Mouse (Mus musculus): ENCODE data around the gene Adam10.

Adam10 gene

DNA sequence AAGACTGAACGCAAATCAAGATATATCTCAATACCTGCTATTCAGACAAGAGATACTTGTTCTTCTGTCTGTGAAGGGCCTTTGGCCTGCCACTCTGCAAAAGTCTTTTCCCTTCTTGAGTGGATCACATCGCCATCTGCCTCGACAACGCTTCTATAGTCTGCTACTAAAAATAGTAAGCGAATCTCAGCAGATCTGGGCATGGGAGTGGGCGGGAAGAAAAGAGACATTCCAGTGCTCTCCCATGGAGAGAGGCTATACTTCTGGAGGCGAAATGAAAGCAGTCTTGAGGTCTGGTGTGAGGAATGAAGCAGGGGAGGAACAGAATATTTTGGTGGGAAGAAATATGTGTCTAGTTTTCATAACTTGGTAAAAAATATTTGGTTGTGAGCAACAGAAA is 109.9 kb downstream of the Adam10 start:
- DNase-seq (ENCODE audit: low spot score in 2 of 2) = no peak

DNA sequence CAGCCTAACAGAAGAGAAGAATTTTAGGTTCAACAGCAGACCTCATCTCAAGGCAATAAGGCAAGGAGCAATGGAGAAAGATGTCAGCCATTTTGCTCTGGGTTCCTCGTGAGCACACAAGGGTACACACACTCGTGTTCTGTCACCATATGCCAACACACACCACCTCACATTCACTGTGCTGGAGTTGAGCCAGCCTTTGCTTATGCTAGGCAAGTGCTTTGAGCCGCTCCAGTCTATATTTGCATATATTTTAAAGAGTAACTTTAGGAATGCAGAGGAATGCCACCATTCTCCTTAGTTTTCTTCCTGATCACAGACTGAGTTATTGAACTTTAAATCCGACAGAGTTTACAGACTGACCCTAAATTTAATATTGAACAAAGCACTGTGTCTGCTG is 111.8 kb downstream of the Adam10 start:
- DNase-seq (ENCODE audit: low spot score in 2 of 2) = no peak

DNA sequence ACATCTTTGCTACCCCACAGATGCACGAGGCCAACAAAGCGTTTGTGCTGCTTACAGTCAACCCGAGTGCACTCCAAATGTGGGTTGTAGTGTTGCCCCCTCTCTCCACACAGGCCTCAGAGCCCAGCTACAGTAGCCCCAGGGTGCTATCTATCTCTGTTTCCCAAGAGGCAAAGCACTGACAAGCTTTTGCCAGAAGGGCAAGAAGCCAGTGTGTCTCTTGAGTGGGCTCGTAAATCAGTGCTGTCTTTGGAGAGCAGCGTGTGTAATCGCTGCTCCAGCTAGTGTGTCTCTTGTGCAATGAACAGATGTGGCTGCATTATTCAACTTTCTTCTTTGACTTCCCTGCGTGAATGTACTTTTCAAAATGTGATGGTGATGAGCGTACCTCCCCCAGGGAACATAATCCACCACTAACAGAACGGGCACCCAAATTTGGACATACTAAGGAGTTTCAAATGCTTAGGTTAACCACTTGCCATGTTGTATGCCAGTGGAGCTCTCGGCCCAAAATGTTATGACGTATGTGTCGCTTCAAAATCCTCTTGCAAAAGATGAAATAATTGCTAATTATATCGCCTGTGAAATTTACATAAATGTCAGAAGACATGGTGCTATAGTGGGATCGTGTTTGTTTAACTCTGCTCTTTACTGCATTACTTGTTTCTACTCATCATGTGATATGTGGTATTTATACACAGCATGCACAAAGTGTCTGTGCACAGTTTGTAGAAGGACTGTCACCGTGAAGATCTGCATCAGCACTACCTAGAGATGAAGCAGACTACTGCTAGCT is 116.0 kb downstream of the Adam10 start:
- DNase-seq (ENCODE audit: low spot score in 2 of 2) = peak in 1 of 2 experiments; percentile 46

DNA sequence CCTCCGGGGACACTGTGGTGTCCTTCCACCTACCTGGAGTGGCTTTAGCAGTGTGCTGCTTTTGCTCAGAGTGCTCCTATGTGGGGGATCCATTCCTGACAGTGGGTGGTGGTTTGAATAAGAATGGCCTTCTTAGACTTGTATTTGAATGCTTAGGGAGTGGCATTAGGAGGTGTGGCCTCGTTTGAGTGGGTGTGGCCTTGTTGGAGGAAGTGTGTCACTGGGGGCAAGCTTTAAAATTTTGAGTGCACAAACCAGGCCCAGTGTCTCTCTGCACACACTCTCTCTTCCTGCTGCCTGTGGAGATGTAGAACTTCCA is 116.6 kb downstream of the Adam10 start:
- no peak for DNase-seq (ENCODE audit: low spot score in 2 of 2)

DNA sequence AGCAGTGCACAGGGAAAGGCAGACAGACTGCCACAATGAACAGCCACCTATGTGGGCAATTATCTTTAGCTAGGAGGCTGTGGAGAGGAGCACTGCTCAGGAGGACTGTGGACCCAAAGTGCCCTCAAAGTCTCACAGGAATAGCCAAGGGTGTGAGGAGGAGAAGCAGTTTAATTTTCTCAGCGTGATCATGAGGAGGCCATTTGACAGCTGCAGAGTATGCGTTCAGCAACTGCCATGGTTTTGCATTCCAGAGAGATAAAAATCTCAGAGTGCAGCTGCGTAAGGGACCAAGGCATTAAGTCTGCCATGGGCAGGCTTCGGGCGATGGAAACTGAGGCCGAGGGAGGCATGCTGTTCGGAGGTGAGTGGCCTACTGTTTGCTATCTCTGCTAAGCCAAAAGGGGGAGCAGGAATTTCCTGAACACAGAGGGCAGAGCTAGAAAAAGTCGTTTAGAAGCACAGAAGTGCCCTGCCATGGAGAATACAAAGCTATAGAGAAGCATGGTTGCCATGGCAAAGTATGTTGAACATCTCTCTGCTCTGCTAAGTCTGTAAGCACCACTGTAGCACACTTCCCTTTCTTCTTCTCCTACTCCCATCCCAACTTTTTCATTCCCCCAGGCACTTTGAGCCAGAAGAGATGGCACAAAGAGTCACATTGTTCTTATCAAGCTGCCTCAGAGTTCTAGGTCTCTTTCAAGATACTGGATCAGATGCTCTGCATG is 122.0 kb downstream of the Adam10 start:
- no peak for DNase-seq (ENCODE audit: low spot score in 2 of 2)

DNA sequence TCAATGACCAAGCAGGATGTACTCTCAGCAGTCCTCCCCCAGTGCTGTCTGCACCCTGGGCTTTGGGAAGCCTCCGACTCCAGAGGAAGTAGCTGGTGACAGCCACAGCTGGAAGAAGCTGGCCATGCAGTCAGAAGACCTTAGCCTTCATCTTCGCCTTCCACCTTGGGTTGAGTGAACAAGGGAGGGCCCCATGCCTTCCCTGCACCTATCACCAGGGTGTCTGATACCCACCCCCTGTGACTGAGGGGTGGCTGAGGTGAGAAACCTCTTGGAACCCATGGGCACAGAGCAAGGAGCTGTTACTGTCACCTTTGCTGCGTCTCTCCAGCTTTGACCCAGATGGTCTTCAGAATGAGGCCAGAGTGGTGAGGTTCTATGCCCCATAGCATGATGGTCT is 123.0 kb downstream of the Adam10 start:
- DNase-seq (ENCODE audit: low spot score in 2 of 2) = no peak

DNA sequence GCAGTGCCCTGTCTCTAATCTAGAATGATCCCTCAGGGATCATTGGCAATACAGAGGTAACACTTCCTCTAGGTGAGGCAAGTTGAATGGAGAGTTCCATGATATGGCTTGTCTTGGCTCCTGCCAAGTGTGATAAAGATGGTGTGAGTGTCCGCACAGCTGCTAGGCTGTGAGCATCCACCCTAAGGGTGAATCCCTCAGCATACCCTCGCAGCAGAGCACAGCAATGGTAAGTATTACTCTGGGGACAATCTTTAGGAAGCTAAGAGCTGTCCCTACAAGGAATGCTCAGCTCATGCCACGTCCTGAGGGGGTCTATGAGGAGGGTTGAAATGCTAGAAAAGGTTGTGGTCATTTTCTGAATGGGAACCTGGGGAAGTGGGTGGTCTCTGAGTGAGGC is 124.0 kb downstream of the Adam10 start:
- DNase-seq (ENCODE audit: low spot score in 2 of 2) = no peak

DNA sequence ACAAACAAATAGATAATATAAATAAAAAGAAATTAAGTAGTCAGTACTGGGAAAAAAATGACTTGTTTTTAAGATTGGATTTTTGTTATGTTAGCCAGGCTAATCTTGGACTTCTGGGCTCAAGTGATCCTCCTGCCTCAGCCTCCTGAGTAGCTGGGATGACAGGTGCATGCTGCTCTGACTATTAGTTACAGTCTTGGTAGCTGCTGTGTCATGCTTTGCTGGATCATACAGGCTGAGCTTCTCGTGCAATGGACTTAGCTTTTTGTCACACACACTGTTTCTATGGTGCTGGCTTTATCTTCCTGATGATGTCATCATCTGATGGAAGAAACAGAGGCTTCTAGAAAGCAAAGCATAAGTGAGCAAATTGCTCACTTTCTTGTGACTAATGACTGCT is 127.3 kb downstream of the Adam10 start:
- DNase-seq (ENCODE audit: low spot score in 2 of 2) = no peak

DNA sequence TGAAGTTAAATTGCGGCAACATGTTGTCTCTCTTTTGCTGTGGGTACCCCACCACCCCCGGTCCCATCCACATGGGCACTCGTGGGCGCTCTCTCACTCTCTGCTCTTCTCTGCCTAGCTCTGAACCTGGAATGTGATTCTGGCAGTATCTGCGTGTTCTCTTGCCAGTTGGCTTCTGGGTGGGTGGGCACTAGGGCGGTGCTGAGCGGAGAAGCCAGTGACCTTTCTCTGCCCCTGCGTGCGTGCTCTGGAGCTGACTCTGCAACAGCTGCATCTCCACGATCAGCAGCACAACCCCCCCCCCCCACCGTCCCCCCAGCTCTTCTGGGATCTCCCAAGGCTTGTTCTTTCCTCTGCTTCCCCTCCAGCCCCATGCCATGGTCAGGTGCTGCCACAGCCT is 128.9 kb downstream of the Adam10 start:
- no peak for DNase-seq (ENCODE audit: low spot score in 2 of 2)

DNA sequence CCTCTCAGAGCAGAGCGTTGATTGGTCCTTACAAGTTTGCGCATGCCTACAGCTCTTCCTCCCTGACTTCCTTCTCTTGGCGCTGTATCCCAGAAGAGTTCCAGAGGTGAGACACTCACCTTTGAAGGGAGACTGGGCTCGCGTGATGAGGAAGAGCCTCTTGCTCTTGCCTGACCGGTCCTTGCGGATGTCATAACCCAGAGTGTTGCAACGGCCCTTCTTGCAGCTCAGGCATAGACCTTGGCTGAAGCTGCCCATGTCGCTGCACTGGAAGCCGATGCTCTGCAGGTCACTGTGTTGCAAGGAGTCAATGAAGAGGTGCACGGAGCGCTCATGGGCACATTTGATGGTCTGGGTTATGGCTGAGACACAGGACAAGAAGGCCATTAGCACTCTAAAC is 133.8 kb downstream of the Adam10 start:
- peak in 1 of 2 experiments; percentile 19 for DNase-seq (ENCODE audit: low spot score in 2 of 2)

DNA sequence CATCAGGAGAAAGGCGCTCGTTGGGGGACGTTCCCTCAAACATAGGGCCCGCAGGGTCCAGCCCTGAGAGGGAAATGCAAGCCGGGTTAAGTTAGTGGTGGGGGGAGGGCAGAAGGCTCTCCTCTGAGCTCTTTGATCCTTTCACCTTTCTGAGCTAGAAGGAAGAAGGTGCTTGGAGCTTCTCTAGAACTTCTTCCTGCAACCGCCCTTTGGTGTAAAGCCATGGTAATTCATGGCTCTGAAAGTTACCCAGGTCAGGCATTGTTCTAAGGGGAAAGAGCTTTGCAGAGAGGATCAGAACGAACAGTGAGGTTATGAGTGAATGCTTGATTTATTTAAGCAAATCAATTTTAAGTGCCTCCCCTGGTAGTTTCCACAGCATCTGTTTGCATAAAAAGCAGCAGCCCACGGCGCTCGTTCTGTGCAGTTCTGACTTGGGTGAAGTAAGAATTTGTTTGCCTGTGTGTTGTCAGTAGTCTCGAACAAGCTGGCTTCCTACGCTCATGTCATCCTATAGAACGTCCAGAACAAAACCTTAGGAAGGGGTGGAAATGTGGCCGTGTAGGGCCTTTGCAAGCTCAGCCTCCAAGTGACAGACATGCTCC is 138.0 kb downstream of the Adam10 start:
- DNase-seq (ENCODE audit: low spot score in 2 of 2) = no peak

DNA sequence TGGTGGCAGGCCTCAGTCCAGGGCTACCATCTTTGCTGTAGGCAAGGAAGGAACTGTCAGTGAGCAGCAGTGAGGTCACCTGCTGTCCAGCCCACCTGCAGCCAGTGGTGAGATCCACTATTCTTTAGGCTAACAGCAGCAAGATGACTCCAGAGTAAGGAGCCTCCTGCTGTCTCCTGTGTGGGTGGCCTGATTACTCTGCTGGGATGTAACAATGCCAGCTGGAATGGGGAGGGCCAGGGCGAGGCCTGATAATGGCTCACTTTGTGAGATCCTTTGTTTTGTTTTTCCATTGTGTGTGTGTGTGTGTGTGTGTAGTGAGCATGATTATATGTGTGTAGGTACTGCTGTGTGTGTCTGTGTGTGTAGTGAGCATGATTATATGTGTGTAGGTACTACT is 138.6 kb downstream of the Adam10 start:
- DNase-seq (ENCODE audit: low spot score in 2 of 2) = no peak

DNA sequence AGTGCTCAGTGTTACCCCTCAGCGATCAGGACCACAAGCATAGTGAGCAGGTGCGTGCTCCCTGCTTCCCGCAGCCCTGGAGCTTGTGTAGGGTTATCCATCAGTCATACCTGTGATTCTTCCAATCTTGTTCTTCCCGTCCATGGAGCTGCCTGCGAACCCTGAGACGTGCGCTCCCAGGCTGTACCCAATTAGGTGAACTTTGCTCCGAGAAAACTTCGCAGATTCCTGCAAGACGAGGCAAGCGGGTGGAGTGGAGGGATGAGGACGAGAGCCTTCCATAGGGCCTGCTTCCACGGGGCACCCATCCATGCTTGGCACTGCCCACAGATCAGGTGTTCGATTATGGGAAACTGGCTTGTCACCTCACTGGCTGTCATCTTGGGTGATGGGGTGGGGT is 139.9 kb downstream of the Adam10 start:
- DNase-seq (ENCODE audit: low spot score in 2 of 2) = no peak

DNA sequence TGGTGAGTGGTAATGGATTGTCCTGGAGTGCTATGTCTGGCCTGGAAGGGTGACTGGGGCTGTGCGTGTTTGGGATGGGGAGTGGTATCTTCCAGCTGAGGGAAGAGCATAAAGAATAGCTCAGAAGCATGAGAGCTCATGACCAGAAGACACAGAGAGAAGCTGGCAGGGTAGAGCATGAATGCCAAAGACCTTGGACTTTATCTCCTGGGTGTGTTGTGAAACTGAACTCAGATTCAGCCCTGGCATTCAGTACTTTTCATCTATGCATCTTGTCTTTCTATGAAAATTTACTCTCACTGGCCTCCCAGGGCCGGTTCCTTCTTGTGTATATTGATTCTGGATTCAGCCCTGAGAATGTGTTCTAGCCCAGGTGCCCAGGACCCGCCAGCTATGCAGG is 145.3 kb downstream of the Adam10 start:
- no peak for DNase-seq (ENCODE audit: low spot score in 2 of 2)

DNA sequence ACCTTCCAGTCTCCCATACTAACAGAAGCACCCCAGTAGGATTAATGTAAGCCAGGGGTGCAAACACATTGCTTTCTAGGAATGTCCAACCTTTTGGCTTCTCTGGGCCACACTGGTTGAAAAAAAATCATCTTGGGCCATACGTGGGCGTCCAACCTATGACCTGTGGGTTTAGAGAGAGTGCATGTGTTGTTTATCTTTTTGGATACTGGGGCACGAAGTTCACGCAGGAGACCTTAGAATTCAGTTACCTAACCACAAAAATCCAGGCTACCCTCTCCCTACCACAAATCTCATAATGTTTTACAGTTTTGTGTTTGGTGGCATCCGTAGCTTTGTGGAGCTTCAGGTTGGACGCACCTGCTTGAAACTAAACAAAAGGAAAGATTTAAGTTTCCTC is 149.1 kb downstream of the Adam10 start:
- no peak for DNase-seq (ENCODE audit: low spot score in 2 of 2)

Measured in urinary bladder, postnatal 36 days (tissue).